Mouse (Mus musculus) heart, adult 2 months (tissue): ENCODE data around the gene Tgtp1. TPM values are rescaled to one million over a fixed set of nuclear protein-coding genes. Genes with fewer than 3 reads are reported as not detected.
A peak's percentile ranks its signal among the peaks of the same experiment; 100 is the strongest.
"Not testable (repeated sequence)": the region's sequence is repeated elsewhere in the genome, so short reads cannot be mapped to it uniquely, and the experiment has no call there.

ENCODE experiments used
- DNase-seq, 2 experiments: peaks; one replicate each; pipeline ENCODE4 v3.0.0; 2021
- H3K27ac ChIP-seq: fragments of 200-600 bp; 2 replicates; pipeline ENCODE4 v1.8.1; 2022
- H3K27me3 ChIP-seq: fragments of 200-500 bp; 2 replicates; pipeline ENCODE4 v1.6.1; 2012; ENCODE audit warnings: mild to moderate bottlenecking, low read length, inconsistent platforms, mixed read lengths; ENCODE audit not compliant: control insufficient read depth, insufficient read depth
- H3K36me3 ChIP-seq: fragments of 200-500 bp; 2 replicates; pipeline ENCODE4 v1.6.1; 2012; ENCODE audit warnings: low read length, inconsistent platforms; ENCODE audit not compliant: control insufficient read depth, insufficient read depth
- H3K4me1 ChIP-seq: fragments of 200-500 bp; 2 replicates; pipeline ENCODE4 v1.6.1; 2011; ENCODE audit warnings: low read length; ENCODE audit not compliant: control insufficient read depth, insufficient read depth
- H3K4me3 ChIP-seq: fragments of 200-600 bp; 2 replicates; pipeline ENCODE4 v1.8.1; 2022
- H3K79me2 ChIP-seq: fragments of 200-500 bp; replicated peaks from 2 replicates; pipeline ENCODE4 v1.6.1; 2012; ENCODE audit warnings: mild to moderate bottlenecking, inconsistent platforms, low read length, moderate library complexity, mixed read lengths; ENCODE audit not compliant: control insufficient read depth, insufficient read depth
- H3K9ac ChIP-seq: fragments of 200-500 bp; 2 replicates; pipeline ENCODE4 v1.6.1; 2012; ENCODE audit warnings: low read depth, mild to moderate bottlenecking, control low read depth, inconsistent platforms, low read length, mixed read lengths
- POLR2A ChIP-seq: fragments of 200-500 bp; IDR thresholded peaks from 2 replicates; pipeline ENCODE4 v1.6.1; 2011; ENCODE audit warnings: mild to moderate bottlenecking, low read depth, low read length, control low read depth; ENCODE audit not compliant: insufficient read depth
- WGBS: fragments of 180-500 bp; shearing (Covaris S2); methylation state at CpG from one replicate; pipeline ENCODE4 v1.1.7; 2018; 5-methylcytosine and 5-hydroxymethylcytosine counted together
- intact Hi-C: fragments of 180-260 bp; cut with DNase I; formaldehyde crosslinking; loops from one replicate; pipeline ENCODE4 v1.15.1; 2025
- long read RNA-seq: library from polyadenylated mRNA; stranded (forward); transcript quantifications from one replicate; pipeline ENCODE4 v2.0.0, GENCODE M21; 2021
- polyA plus RNA-seq: library from polyadenylated mRNA; depleted of rRNA; stranded (reverse); fragments of >200 nt; gene quantifications from 2 replicates; pipeline ENCODE4 v1.2.3, GENCODE M21; 2012; rRNA removed
- total RNA-seq, 2 experiments: library from RNA; stranded (reverse); gene quantifications; 2 replicates each; pipeline ENCODE4 v1.2.3; 2021

The Tgtp1 gene
- total RNA-seq: 1 to 10 TPM; 2.7 to 7.6 TPM
- 1.8 and 2.2 TPM in 2 replicates for polyA plus RNA-seq
- long read RNA-seq, partial matches to known transcripts: 0 of 4 reads
- long read RNA-seq, other reads (novel, unspliced or antisense): 0 of 4 reads

DNA sequence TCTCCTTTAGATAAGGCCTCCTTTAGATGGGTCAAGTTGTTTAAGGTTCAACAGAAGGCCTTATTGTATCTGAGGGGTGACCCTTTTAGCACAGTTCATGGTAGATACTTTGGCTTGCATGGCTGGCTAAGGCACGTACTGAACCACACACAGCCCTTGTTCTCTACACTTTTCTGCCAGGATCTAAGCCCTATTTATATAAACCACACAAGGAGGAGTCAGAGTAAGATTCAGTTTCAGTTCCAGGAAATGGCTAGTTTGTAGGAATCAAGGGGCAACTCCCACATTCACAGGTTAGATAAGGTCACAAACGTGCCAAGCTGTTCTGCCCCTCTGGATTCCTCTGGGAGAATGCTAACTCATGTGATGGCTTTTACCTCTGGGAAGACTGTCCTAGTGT is at the start of gene Tgtp1:
Tgtp1 (minus strand) TSS at position 155 of the 400 bp plus-strand sequence.
- H3K36me3 ChIP-seq, DNase-seq, H3K79me2 ChIP-seq, intact Hi-C loops, H3K9ac ChIP-seq, H3K4me3 ChIP-seq, H3K27me3 ChIP-seq, H3K4me1 ChIP-seq: not testable (repeated sequence)
- WGBS: 35% methylated on average over 2 of the region's 2 CpGs
- H3K27ac ChIP-seq: peak within 1 kb of the TSS; percentile 38; the same call in 1 of the 2 replicates
- TF ChIP-seq POLR2A: peak; percentile 55

DNA sequence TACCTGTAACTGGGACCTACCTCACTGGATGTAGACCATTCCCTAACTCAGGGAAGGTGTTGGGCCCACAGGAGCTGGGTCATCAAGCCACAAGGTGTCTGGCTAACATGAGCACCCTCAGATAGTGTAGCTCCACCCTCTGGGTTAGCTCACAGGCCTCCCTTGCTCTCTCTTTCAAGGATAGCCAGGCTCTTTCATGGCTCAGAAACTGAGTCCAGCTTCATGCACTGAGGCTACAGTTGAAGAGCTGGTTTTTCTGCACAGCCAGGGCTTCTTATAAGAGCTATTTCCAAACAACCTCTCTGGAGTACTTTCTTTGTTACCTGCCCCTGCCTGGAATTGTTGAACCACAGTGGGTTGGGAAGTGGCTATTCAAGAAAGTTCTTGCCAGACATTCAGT is 18.1 kb upstream of the Tgtp1 start:
- intact Hi-C loops, DNase-seq, H3K79me2 ChIP-seq, H3K9ac ChIP-seq, H3K4me1 ChIP-seq, H3K36me3 ChIP-seq, H3K27ac ChIP-seq, H3K27me3 ChIP-seq, H3K4me3 ChIP-seq: not testable (repeated sequence)

DNA sequence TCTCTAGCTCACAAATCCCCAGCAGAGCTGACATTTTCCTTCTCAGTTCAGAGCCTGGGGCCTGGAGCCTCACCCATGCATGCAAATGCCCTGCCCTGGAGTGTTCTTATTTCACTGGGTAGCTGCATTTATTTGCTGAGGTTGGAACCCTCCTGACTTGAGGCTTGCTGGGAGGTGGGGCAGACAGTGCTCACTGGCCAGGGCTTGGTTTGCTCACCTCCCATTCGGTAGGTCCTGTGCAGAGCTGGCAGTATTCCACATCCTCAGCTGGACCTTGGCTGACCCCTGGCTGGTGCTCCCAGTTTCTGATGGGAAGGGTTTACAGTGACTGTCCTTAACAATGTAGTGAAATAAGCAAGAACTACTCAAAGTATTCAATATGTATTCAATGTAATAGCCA is 12.8 kb upstream of the Tgtp1 start:
- H3K27ac ChIP-seq, H3K27me3 ChIP-seq, H3K36me3 ChIP-seq, DNase-seq, H3K79me2 ChIP-seq, H3K9ac ChIP-seq, intact Hi-C loops, H3K4me3 ChIP-seq, H3K4me1 ChIP-seq: not testable (repeated sequence)
- WGBS: 7% methylated on average over 1 of the region's 1 CpGs

DNA sequence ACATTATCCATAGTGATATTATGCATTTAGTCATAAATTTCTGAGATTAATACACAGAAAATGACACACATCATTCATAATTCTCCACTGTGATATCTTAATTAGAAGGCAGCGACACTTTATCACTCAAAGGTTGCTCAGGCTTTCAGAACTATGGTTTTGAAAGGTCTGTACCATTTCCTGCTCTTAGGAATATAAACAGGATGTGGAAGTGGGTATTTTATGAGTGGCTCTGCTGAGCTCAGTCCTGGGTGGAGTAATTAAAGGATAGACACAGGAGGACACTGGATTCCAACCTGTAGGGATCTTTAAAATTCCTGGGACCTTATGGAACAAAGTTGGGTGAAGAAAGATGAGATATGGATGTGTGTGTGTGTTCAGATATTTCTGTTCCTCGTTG is 12.3 kb upstream of the Tgtp1 start:
- DNase-seq, H3K79me2 ChIP-seq, H3K27me3 ChIP-seq, H3K27ac ChIP-seq, intact Hi-C loops, H3K36me3 ChIP-seq, H3K9ac ChIP-seq, H3K4me3 ChIP-seq, H3K4me1 ChIP-seq: not testable (repeated sequence)
- 28% methylated on average over 2 of the region's 2 CpGs for WGBS

DNA sequence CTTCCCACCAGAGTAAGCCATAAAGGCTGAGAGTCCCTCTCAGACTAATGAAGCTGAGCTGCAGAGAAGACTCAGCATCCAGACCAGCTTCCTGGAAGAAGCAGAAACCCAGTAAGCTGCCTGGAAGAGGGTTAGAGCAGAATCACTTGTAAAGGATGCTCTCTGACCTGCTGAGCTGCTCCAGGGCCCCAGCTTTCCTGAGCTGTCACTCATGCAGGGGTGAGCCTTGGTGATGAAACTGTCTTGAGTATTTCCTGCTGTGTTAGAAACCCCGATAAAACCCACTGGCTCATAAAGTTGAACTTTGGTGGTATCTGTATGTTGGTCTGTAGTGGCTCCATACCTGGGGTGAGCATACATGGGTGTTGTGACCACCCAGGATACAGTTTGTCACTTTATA is 6.4 kb upstream of the Tgtp1 start:
- H3K4me1 ChIP-seq, H3K79me2 ChIP-seq, H3K27ac ChIP-seq, H3K4me3 ChIP-seq, intact Hi-C loops, H3K36me3 ChIP-seq, DNase-seq, H3K27me3 ChIP-seq, H3K9ac ChIP-seq: not testable (repeated sequence)
- WGBS: 23% methylated on average over 1 of the region's 1 CpGs

DNA sequence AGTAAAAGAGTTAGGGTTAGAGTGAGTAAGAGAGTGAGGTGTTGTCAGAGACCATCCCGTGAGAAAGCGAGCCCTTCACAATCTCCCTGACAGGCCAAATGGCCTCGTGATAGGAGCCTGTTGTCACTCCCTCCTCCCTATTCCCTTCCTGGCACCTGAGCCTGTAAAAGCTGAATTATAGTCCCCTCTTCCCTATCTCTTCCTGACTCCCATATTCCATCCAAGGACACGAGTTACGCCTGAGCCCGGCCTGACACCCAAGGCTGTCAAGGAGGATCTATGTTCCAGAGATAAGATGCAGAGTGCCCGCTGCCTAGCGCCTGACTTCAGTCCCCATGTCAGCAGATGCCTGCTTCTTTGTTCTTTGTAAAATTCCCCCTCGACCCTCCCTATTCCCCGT is 676 bp downstream of the Tgtp1 start:
- H3K27ac ChIP-seq, H3K27me3 ChIP-seq, H3K4me1 ChIP-seq, H3K36me3 ChIP-seq, H3K79me2 ChIP-seq, H3K9ac ChIP-seq, intact Hi-C loops, DNase-seq, H3K4me3 ChIP-seq: not testable (repeated sequence)
- WGBS: 46% methylated on average over 10 of the region's 10 CpGs

DNA sequence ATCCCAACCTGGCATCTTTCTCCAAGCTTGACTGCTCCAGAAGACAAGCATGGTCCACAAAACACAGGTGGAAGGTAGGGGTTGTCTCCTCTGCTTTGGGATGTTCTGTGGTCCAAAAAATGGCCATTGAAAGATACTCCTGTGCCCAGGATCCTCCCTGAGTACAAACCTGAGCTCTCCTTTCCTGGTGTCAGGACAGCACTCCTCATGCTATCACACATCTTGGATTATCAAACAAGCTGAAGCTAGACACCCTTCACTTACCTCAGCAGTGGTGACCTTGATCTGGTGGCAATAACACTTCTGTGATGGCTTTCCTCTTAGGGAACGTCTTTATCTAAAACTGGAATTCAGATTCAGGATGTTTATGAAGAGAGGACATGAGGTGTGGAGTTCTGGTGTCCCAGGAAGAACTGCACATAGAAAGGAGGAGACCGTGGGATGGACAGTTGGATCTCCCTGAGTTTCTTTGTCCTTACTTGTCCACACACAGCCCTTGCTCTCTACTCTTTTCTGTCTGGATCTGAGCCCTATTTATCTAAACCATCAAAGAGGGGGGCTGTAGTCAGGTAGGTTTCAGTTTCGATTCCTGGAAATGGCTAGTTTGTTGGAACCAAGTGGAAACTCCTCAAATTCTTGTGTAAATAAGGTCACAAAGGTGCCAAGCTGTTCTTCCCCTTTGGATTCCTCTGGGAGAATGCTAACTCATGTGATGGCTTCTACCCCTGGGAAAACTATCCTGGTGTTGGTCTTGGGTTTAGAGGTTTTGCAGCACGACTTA is 2.0 kb downstream of the Tgtp1 start, which contains the start of gene Gm12185:
Gm12185 (minus strand) TSS at position 487 of the 781 bp plus-strand sequence.
- not testable (repeated sequence) for H3K79me2 ChIP-seq, H3K4me1 ChIP-seq, H3K36me3 ChIP-seq, H3K27me3 ChIP-seq, H3K9ac ChIP-seq, DNase-seq
- TF ChIP-seq POLR2A: peak; percentile 41; the same call in 1 of the 2 replicates
- WGBS: 32% methylated on average over 4 of the region's 4 CpGs
- peak within 1 kb of the TSS; percentile 23; the same call in 1 of the 2 replicates for H3K4me3 ChIP-seq
- peak within 1 kb of the TSS; percentile 91 for H3K27ac ChIP-seq
- intact Hi-C loops: loop anchor here (1.0 kb wide), 1 partner anchor 118 kb away; no protein-coding TSS in a partner anchor

DNA sequence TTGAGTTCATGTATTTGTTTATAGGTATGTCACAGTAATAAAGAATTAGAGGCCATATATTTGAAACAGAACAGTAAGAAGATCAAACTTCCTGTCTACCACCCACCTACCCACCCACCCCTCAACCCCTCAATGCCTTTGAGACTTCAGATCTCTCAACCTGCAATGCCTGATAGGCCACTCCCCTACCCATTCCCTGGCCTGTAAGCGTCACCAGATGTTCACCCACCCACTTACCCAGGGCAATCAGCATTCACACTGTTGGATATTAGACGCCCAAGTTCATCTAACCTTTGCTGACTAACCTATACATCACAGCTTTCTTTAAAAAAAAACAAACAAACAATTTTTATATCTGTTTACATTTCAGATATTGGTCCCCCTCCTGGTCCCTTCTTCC is 4.0 kb downstream of the Tgtp1 start:
- DNase-seq, H3K36me3 ChIP-seq, H3K4me1 ChIP-seq, H3K4me3 ChIP-seq, H3K27ac ChIP-seq, intact Hi-C loops, H3K9ac ChIP-seq, H3K27me3 ChIP-seq, H3K79me2 ChIP-seq: not testable (repeated sequence)
- WGBS: 65% methylated on average over 2 of the region's 2 CpGs

DNA sequence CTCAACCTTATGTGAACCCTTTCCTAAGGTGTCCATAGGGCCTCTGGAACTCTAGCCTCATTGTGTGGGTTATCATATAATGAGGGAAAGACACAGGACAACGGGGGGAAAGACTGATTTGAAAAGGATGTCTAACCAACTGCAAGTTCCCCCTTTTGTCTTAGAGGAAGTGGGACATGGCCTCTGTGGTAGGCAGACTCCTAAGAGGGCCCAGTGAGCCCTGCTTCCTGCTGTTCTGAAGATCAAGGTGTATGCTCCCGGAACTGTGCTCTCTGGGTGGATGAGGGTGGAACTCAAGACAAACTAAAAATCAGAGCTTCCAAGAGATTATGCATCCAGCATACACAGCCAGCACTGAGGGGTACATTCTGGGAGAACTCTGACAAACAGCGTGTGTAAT is 5.8 kb downstream of the Tgtp1 start:
- WGBS: 57% methylated on average over 2 of the region's 3 CpGs
- H3K27ac ChIP-seq, H3K4me3 ChIP-seq, DNase-seq, H3K27me3 ChIP-seq, intact Hi-C loops, H3K36me3 ChIP-seq, H3K4me1 ChIP-seq, H3K9ac ChIP-seq, H3K79me2 ChIP-seq: not testable (repeated sequence)

DNA sequence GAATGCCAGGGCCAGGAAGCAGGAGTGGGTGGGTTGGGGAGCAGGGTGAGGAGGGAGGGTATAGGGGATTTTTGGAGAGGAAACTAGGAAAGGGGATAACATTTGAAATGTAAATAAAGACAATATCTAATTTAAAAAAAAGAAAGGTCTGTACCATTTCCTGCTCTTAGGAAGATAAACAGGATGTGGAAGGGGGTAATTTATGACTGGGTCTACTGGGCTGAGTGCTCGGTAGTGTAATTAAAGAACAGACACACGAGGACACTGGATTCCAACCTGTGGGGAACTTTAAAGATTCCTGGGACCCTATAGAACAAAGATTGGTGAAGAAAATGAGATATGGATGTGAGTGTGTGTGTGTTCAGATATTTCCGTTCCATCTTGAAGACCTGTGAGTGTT is 11.1 kb downstream of the Tgtp1 start:
- intact Hi-C loops, DNase-seq: not testable (repeated sequence)
- WGBS: no CpG with 5 or more reads among the region's 3 CpGs

More for the DNA sequence above, 11.1 kb downstream of the Tgtp1 start:
- H3K27ac ChIP-seq, H3K36me3 ChIP-seq, H3K9ac ChIP-seq, H3K4me1 ChIP-seq, H3K79me2 ChIP-seq, H3K27me3 ChIP-seq, H3K4me3 ChIP-seq: not testable (repeated sequence)
